Mouse (Mus musculus): Measurements from ENCODE around the gene Ing4.

DNA sequence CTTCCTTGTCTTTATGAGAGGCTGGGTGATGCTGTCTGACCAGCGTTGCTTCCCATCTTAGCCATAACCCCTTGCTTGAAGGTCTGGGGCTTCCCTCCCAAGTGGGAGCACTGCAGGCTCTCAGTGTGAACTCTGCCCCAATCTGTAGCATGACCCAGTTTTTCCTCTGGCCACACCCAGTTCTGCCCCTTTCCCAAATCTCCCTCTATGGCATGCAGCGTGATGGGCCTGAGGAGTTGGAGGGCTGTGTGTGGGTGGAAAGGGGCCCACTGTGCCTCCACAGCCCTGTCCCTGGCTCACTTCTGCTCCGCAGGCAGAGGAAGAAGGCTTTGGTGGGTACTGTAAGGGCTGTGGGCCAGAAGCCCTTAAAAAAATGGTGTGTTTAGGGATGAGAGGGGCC is 59.0 kb downstream of the Ing4 start:
- TF ChIP-seq CTCF (IDR thresholded peaks at IDR 0.05; ENCODE audit: low read depth, low read length) (no peak), GATA1 (IDR thresholded peaks at IDR 0.05; ENCODE audit: borderline replicate concordance, low read length) (no peak), POLR2AphosphoS5 (IDR thresholded peaks at IDR 0.05; ENCODE audit: insufficient replicate concordance, low read depth, low read length) (no peak)

All from G1E (cell line).